Mouse (Mus musculus): ENCODE data around the gene Pigc. TPM values are rescaled to one million over a fixed set of nuclear protein-coding genes. Genes with fewer than 3 reads are reported as not detected.

The Pigc gene
- polyA plus RNA-seq, 1 experiment, result 20.4 TPM

- no peak for DNase-seq
- Histone ChIP-seq H3K4me1 (ENCODE audit: control insufficient read depth, insufficient read depth, low read length) (no peaks in the 10 kb centered on the region), H3K27ac (ENCODE audit: insufficient read depth, low read length) (no peak overlapping the region), H3K27me3 (ENCODE audit: control insufficient read depth, insufficient read depth, low read length) (no peaks in the 10 kb centered on the region), H3K4me3 (replicated peaks; ENCODE audit: insufficient read depth, low read depth, low read length) (no peak overlapping the region)
- WGBS, result 73% methylated on average over 10 of the region's 10 CpGs
- TF ChIP-seq POLR2A (IDR thresholded peaks at IDR 0.05; ENCODE audit: borderline replicate concordance, insufficient read depth, low read length) (no peak), CTCF (IDR thresholded peaks at IDR 0.05; ENCODE audit: borderline replicate concordance, insufficient read depth, low read depth, low read length) (no peak)
These were observed 21.9 kb downstream of the Pigc start for GRCm38 (mm10) chr1:161990684-161991578.

- WGBS, result 94% methylated on average over 11 of the region's 11 CpGs
- TF ChIP-seq CTCF (IDR thresholded peaks at IDR 0.05; ENCODE audit: borderline replicate concordance, insufficient read depth, low read depth, low read length), result no peak
- no peaks in the 10 kb centered on the region for H3K27me3 ChIP-seq (ENCODE audit: control insufficient read depth, insufficient read depth, low read length)
- H3K4me3 ChIP-seq (replicated peaks; ENCODE audit: insufficient read depth, low read depth, low read length), result no peak overlapping the region
- H3K4me1 ChIP-seq (ENCODE audit: control insufficient read depth, insufficient read depth, low read length), result no peaks in the 10 kb centered on the region
- no peak for DNase-seq
- H3K27ac ChIP-seq (ENCODE audit: insufficient read depth, low read length), result no peak overlapping the region
These were observed 22.9 kb downstream of the Pigc start for GRCm38 (mm10) chr1:161991846-161992245.

- Histone ChIP-seq H3K4me1 (ENCODE audit: control insufficient read depth, insufficient read depth, low read length) (no peaks in the 10 kb centered on the region), H3K4me3 (replicated peaks; ENCODE audit: insufficient read depth, low read depth, low read length) (no peak overlapping the region), H3K27ac (ENCODE audit: insufficient read depth, low read length) (no peak overlapping the region), H3K27me3 (ENCODE audit: control insufficient read depth, insufficient read depth, low read length) (no peaks in the 10 kb centered on the region)
- WGBS, result 94% methylated on average over 7 of the region's 7 CpGs
- TF ChIP-seq CTCF (IDR thresholded peaks at IDR 0.05; ENCODE audit: borderline replicate concordance, insufficient read depth, low read depth, low read length) (no peak), POLR2A (IDR thresholded peaks at IDR 0.05; ENCODE audit: borderline replicate concordance, insufficient read depth, low read length) (no peak)
- no peak for DNase-seq
These were observed 23.4 kb downstream of the Pigc start for GRCm38 (mm10) chr1:161992389-161992788.

- H3K4me3 ChIP-seq (replicated peaks; ENCODE audit: insufficient read depth, low read depth, low read length), result no peak overlapping the region
- TF ChIP-seq CTCF (IDR thresholded peaks at IDR 0.05; ENCODE audit: borderline replicate concordance, insufficient read depth, low read depth, low read length) (no peak), POLR2A (IDR thresholded peaks at IDR 0.05; ENCODE audit: borderline replicate concordance, insufficient read depth, low read length) (no peak)
- DNase-seq, result no peak
- no peaks in the 10 kb centered on the region for H3K27me3 ChIP-seq (ENCODE audit: control insufficient read depth, insufficient read depth, low read length)
- no peak overlapping the region for H3K27ac ChIP-seq (ENCODE audit: insufficient read depth, low read length)
- H3K4me1 ChIP-seq (ENCODE audit: control insufficient read depth, insufficient read depth, low read length), result no peaks in the 10 kb centered on the region; the same call in 1 of the 2 replicates
- WGBS, result 66% methylated on average over 4 of the region's 4 CpGs
These were observed 29.8 kb downstream of the Pigc start for GRCm38 (mm10) chr1:161998781-161999180.

- TF ChIP-seq CTCF (IDR thresholded peaks at IDR 0.05; ENCODE audit: borderline replicate concordance, insufficient read depth, low read depth, low read length) (no peak), POLR2A (IDR thresholded peaks at IDR 0.05; ENCODE audit: borderline replicate concordance, insufficient read depth, low read length) (no peak)
- Histone ChIP-seq H3K27ac (ENCODE audit: insufficient read depth, low read length) (no peak overlapping the region), H3K4me3 (replicated peaks; ENCODE audit: insufficient read depth, low read depth, low read length) (no peak overlapping the region), H3K27me3 (ENCODE audit: control insufficient read depth, insufficient read depth, low read length) (no peaks in the 10 kb centered on the region), H3K4me1 (ENCODE audit: control insufficient read depth, insufficient read depth, low read length) (no peaks in the 10 kb centered on the region; the same call in 1 of the 2 replicates)
- 46% methylated on average over 5 of the region's 5 CpGs for WGBS
- DNase-seq, result no peak
These were observed 30.4 kb downstream of the Pigc start for GRCm38 (mm10) chr1:161999338-161999737.

GRCm38 (mm10) chr1:161999882-162000371 is 30.9 kb downstream of the Pigc start:
- peak; percentile 49 to 60 for DNase-seq
- no peak overlapping the region for H3K27ac ChIP-seq (ENCODE audit: insufficient read depth, low read length)
- no peaks in the 10 kb centered on the region; the same call in 1 of the 2 replicates for H3K4me1 ChIP-seq (ENCODE audit: control insufficient read depth, insufficient read depth, low read length)
- 9% methylated on average over 4 of the region's 4 CpGs for WGBS
- H3K4me3 ChIP-seq (replicated peaks; ENCODE audit: insufficient read depth, low read depth, low read length), result no peak overlapping the region
- no peak for TF ChIP-seq POLR2A (IDR thresholded peaks at IDR 0.05; ENCODE audit: borderline replicate concordance, insufficient read depth, low read length)
- TF ChIP-seq CTCF (IDR thresholded peaks at IDR 0.05; ENCODE audit: borderline replicate concordance, insufficient read depth, low read depth, low read length), result peak; percentile 31; the same call in 1 of the 2 replicates
- no peaks in the 10 kb centered on the region for H3K27me3 ChIP-seq (ENCODE audit: control insufficient read depth, insufficient read depth, low read length)

- TF ChIP-seq CTCF (IDR thresholded peaks at IDR 0.05; ENCODE audit: borderline replicate concordance, insufficient read depth, low read depth, low read length) (no peak), POLR2A (IDR thresholded peaks at IDR 0.05; ENCODE audit: borderline replicate concordance, insufficient read depth, low read length) (no peak)
- H3K4me1 ChIP-seq (ENCODE audit: control insufficient read depth, insufficient read depth, low read length), result no peaks in the 10 kb centered on the region; the same call in 1 of the 2 replicates
- no peak overlapping the region for H3K27ac ChIP-seq (ENCODE audit: insufficient read depth, low read length)
- no peaks in the 10 kb centered on the region for H3K27me3 ChIP-seq (ENCODE audit: control insufficient read depth, insufficient read depth, low read length)
- DNase-seq, result peak; percentile 44 to 56
- no peak overlapping the region for H3K4me3 ChIP-seq (replicated peaks; ENCODE audit: insufficient read depth, low read depth, low read length)
- 40% methylated on average over 8 of the region's 8 CpGs for WGBS
These were observed 32.3 kb downstream of the Pigc start for GRCm38 (mm10) chr1:162001328-162001727.
